Mouse (Mus musculus): ENCODE measurements around the gene Agbl3. TPM values are rescaled to one million over a fixed set of nuclear protein-coding genes. Genes with fewer than 3 reads are reported as not detected.

The Agbl3 gene
- polyA plus RNA-seq (2012; rRNA removed) = 10.2 and 13.1 TPM in 2 replicates

- DNase-seq = peak; percentile 97
- Histone ChIP-seq H3K27ac (ENCODE audit: insufficient read depth, low read depth, low read length) (peak within 1 kb of the TSS; percentile 90), H3K4me3 (ENCODE audit: insufficient read depth, low read depth, low read length) (peak within 1 kb of the TSS; percentile 77), H3K36me3 (ENCODE audit: control insufficient read depth, insufficient read depth, low read length) (no peaks in the 10 kb centered on the region), H3K27me3 (replicated peaks; ENCODE audit: control insufficient read depth, insufficient read depth, low read length) (no peaks in the 10 kb centered on the region), H3K4me1 (ENCODE audit: control insufficient read depth, insufficient read depth, low read length) (no peaks in the 10 kb centered on the region; the same call in 1 of the 2 replicates)
- TF ChIP-seq POLR2A (IDR thresholded peaks at IDR 0.05; ENCODE audit: low read depth, low read length) = no peak
- TF ChIP-seq CTCF (conservative IDR thresholded peaks at IDR 0.05; ENCODE audit: insufficient read depth, insufficient read length, low read depth, low read length) = no peak
- WGBS = under 1% methylated on average over 79 of the region's 81 CpGs
Observed at GRCm38 (mm10) chr6:34780231-34780942, at the start of gene Agbl3. Gene Agbl3 (plus strand): TSS chr6:34780432.

- no peaks in the 10 kb centered on the region for H3K36me3 ChIP-seq (ENCODE audit: control insufficient read depth, insufficient read depth, low read length)
- DNase-seq = peak; percentile 44
Observed at GRCm38 (mm10) chr6:34731007-34731406, 49.2 kb upstream of the Agbl3 start.

GRCm38 (mm10) chr6:34731529-34731928 is 48.7 kb upstream of the Agbl3 start:
- WGBS = 68% methylated on average over 9 of the region's 9 CpGs
- 0 out of 2 replicates have a peak, but pooled peaks cover 5% of the 10 kb centered on the region for H3K4me1 ChIP-seq (ENCODE audit: control insufficient read depth, insufficient read depth, low read length)
- peak; percentile 33 for DNase-seq
- H3K27ac ChIP-seq (ENCODE audit: insufficient read depth, low read depth, low read length) = no peak overlapping the region
- TF ChIP-seq CTCF (conservative IDR thresholded peaks at IDR 0.05; ENCODE audit: insufficient read depth, insufficient read length, low read depth, low read length) (no peak), POLR2A (IDR thresholded peaks at IDR 0.05; ENCODE audit: low read depth, low read length) (no peak)
- no peaks in the 10 kb centered on the region for H3K27me3 ChIP-seq (replicated peaks; ENCODE audit: control insufficient read depth, insufficient read depth, low read length)
- H3K4me3 ChIP-seq (ENCODE audit: insufficient read depth, low read depth, low read length) = no peak overlapping the region
- H3K36me3 ChIP-seq (ENCODE audit: control insufficient read depth, insufficient read depth, low read length) = no peaks in the 10 kb centered on the region

More at GRCm38 (mm10) chr6:34731007-34731406, 49.2 kb upstream of the Agbl3 start:
- Histone ChIP-seq H3K4me1 (ENCODE audit: control insufficient read depth, insufficient read depth, low read length) (0 out of 2 replicates have a peak, but pooled peaks cover 4% of the 10 kb centered on the region), H3K27ac (ENCODE audit: insufficient read depth, low read depth, low read length) (no peak overlapping the region), H3K27me3 (replicated peaks; ENCODE audit: control insufficient read depth, insufficient read depth, low read length) (no peaks in the 10 kb centered on the region), H3K4me3 (ENCODE audit: insufficient read depth, low read depth, low read length) (no peak overlapping the region)
- WGBS = 54% methylated on average over 6 of the region's 6 CpGs
- TF ChIP-seq POLR2A (IDR thresholded peaks at IDR 0.05; ENCODE audit: low read depth, low read length) (no peak), CTCF (conservative IDR thresholded peaks at IDR 0.05; ENCODE audit: insufficient read depth, insufficient read length, low read depth, low read length) (no peak)

GRCm38 (mm10) chr6:34734940-34735695 is 45.1 kb upstream of the Agbl3 start:
- WGBS = 76% methylated on average over 13 of the region's 13 CpGs
- no peak for DNase-seq
- TF ChIP-seq POLR2A (IDR thresholded peaks at IDR 0.05; ENCODE audit: low read depth, low read length) (no peak), CTCF (conservative IDR thresholded peaks at IDR 0.05; ENCODE audit: insufficient read depth, insufficient read length, low read depth, low read length) (no peak)

GRCm38 (mm10) chr6:34736934-34737333 is 43.3 kb upstream of the Agbl3 start:
- no peaks in the 10 kb centered on the region for H3K27me3 ChIP-seq (replicated peaks; ENCODE audit: control insufficient read depth, insufficient read depth, low read length)
- TF ChIP-seq POLR2A (IDR thresholded peaks at IDR 0.05; ENCODE audit: low read depth, low read length) (no peak), CTCF (conservative IDR thresholded peaks at IDR 0.05; ENCODE audit: insufficient read depth, insufficient read length, low read depth, low read length) (no peak)
- no peak for DNase-seq
- H3K27ac ChIP-seq (ENCODE audit: insufficient read depth, low read depth, low read length) = no peak overlapping the region
- no peaks in the 10 kb centered on the region for H3K36me3 ChIP-seq (ENCODE audit: control insufficient read depth, insufficient read depth, low read length)
- H3K4me1 ChIP-seq (ENCODE audit: control insufficient read depth, insufficient read depth, low read length) = 0 out of 2 replicates have a peak, but pooled peaks cover 2% of the 10 kb centered on the region
- H3K4me3 ChIP-seq (ENCODE audit: insufficient read depth, low read depth, low read length) = no peak overlapping the region
- 54% methylated on average over 2 of the region's 2 CpGs for WGBS

More at GRCm38 (mm10) chr6:34734940-34735695, 45.1 kb upstream of the Agbl3 start:
- Histone ChIP-seq H3K36me3 (ENCODE audit: control insufficient read depth, insufficient read depth, low read length) (no peaks in the 10 kb centered on the region), H3K27me3 (replicated peaks; ENCODE audit: control insufficient read depth, insufficient read depth, low read length) (no peaks in the 10 kb centered on the region), H3K4me3 (ENCODE audit: insufficient read depth, low read depth, low read length) (no peak overlapping the region), H3K27ac (ENCODE audit: insufficient read depth, low read depth, low read length) (no peak overlapping the region), H3K4me1 (ENCODE audit: control insufficient read depth, insufficient read depth, low read length) (0 out of 2 replicates have a peak, but pooled peaks cover 5% of the 10 kb centered on the region)

GRCm38 (mm10) chr6:34743946-34744345 is 36.3 kb upstream of the Agbl3 start:
- TF ChIP-seq POLR2A (IDR thresholded peaks at IDR 0.05; ENCODE audit: low read depth, low read length) (no peak), CTCF (conservative IDR thresholded peaks at IDR 0.05; ENCODE audit: insufficient read depth, insufficient read length, low read depth, low read length) (no peak)
- DNase-seq = no peak
- WGBS = 53% methylated on average over 4 of the region's 4 CpGs
- Histone ChIP-seq H3K27ac (ENCODE audit: insufficient read depth, low read depth, low read length) (no peak overlapping the region), H3K27me3 (replicated peaks; ENCODE audit: control insufficient read depth, insufficient read depth, low read length) (no peaks in the 10 kb centered on the region), H3K36me3 (ENCODE audit: control insufficient read depth, insufficient read depth, low read length) (no peaks in the 10 kb centered on the region), H3K4me3 (ENCODE audit: insufficient read depth, low read depth, low read length) (no peak overlapping the region), H3K4me1 (ENCODE audit: control insufficient read depth, insufficient read depth, low read length) (no peaks in the 10 kb centered on the region)

- Histone ChIP-seq H3K4me1 (ENCODE audit: control insufficient read depth, insufficient read depth, low read length) (no peaks in the 10 kb centered on the region), H3K27ac (ENCODE audit: insufficient read depth, low read depth, low read length) (no peak overlapping the region), H3K4me3 (ENCODE audit: insufficient read depth, low read depth, low read length) (no peak overlapping the region), H3K36me3 (ENCODE audit: control insufficient read depth, insufficient read depth, low read length) (no peaks in the 10 kb centered on the region), H3K27me3 (replicated peaks; ENCODE audit: control insufficient read depth, insufficient read depth, low read length) (no peaks in the 10 kb centered on the region)
- 68% methylated on average over 6 of the region's 6 CpGs for WGBS
- no peak for TF ChIP-seq POLR2A (IDR thresholded peaks at IDR 0.05; ENCODE audit: low read depth, low read length)
- no peak for TF ChIP-seq CTCF (conservative IDR thresholded peaks at IDR 0.05; ENCODE audit: insufficient read depth, insufficient read length, low read depth, low read length)
- DNase-seq = no peak
Observed at GRCm38 (mm10) chr6:34747846-34748245, 32.4 kb upstream of the Agbl3 start.
